Mouse (Mus musculus) liver, adult 2 months (tissue): Measurements from ENCODE around the gene Gp1ba.

Experiments
- CTCF ChIP-seq: fragments of 200-500 bp; IDR thresholded peaks from 2 replicates; pipeline ENCODE4 v1.5.1; 2011; ENCODE audit warnings: low read depth, low read length, control low read depth
- POLR2A ChIP-seq: fragments of 200-500 bp; IDR thresholded peaks from 2 replicates; pipeline ENCODE4 v1.6.1; 2011; ENCODE audit warnings: low read length, control low read depth; ENCODE audit not compliant: insufficient read depth; ENCODE audit errors: extremely low read depth

- no peak for TF ChIP-seq CTCF
- no peak for TF ChIP-seq POLR2A
Observed at GRCm38 (mm10) chr11:70597301-70597700, 41.6 kb upstream of the Gp1ba start.
